Mouse (Mus musculus) CH12.LX (cell line): ENCODE data around the gene Mprip.

Source experiments
- BHLHE40 ChIP-seq: IDR thresholded peaks from 2 replicates; pipeline ENCODE4 v1.6.1; 2011; ENCODE audit warnings: mild to moderate bottlenecking, low read depth, low read length, improper control_type of control experiment
- CTCF ChIP-seq, 2 experiments: IDR thresholded peaks in 1 of 2; conservative IDR thresholded peaks in 1 of 2; 2 replicates each; pipeline ENCODE4 v1.5.1; 2011 to 2012; ENCODE audit warnings: low read depth in 2 of 2, low read length in 2 of 2, improper control_type of control experiment in 1 of 2, inconsistent platforms in 1 of 2, mild to moderate bottlenecking in 1 of 2, moderate library complexity in 1 of 2
- E2F4 ChIP-seq: IDR thresholded peaks from 2 replicates; pipeline ENCODE4 v1.6.1; 2011; ENCODE audit warnings: low read depth, low read length, improper control_type of control experiment; ENCODE audit not compliant: insufficient replicate concordance
- ELF1 ChIP-seq: IDR thresholded peaks from 2 replicates; pipeline ENCODE4 v1.6.1; 2014; ENCODE audit warnings: low read depth, mild to moderate bottlenecking, inconsistent platforms, low read length, improper control_type of control experiment
- EP300 ChIP-seq: IDR thresholded peaks from 2 replicates; pipeline ENCODE4 v1.6.1; 2011; ENCODE audit warnings: low read length, improper control_type of control experiment
- IRF4 ChIP-seq: IDR thresholded peaks from 2 replicates; pipeline ENCODE4 v1.6.1; 2014; ENCODE audit warnings: low read depth, mild to moderate bottlenecking, inconsistent platforms, low read length, improper control_type of control experiment
- MAX ChIP-seq: IDR thresholded peaks from 2 replicates; pipeline ENCODE4 v1.6.1; 2011; ENCODE audit warnings: low read length, improper control_type of control experiment
- MAZ ChIP-seq: IDR thresholded peaks from 2 replicates; pipeline ENCODE4 v1.6.1; 2012; ENCODE audit warnings: low read depth, mild to moderate bottlenecking, inconsistent platforms, low read length, improper control_type of control experiment, moderate library complexity
- MYC ChIP-seq: IDR thresholded peaks from 2 replicates; pipeline ENCODE4 v1.6.1; 2011; ENCODE audit warnings: low read depth, mild to moderate bottlenecking, improper control_type of control experiment, low read length
- POLR2A ChIP-seq: IDR thresholded peaks from 2 replicates; pipeline ENCODE4 v1.6.1; 2011; ENCODE audit warnings: low read depth, mild to moderate bottlenecking, improper control_type of control experiment, low read length
- TCF12 ChIP-seq: IDR thresholded peaks from 2 replicates; pipeline ENCODE4 v1.6.1; 2014; ENCODE audit warnings: low read depth, mild to moderate bottlenecking, inconsistent platforms, low read length, improper control_type of control experiment
- UBTF ChIP-seq: IDR thresholded peaks from 2 replicates; pipeline ENCODE4 v1.6.1; 2012; ENCODE audit warnings: low read depth, mild to moderate bottlenecking, inconsistent platforms, low read length, improper control_type of control experiment, moderate library complexity
- USF1 ChIP-seq: IDR thresholded peaks from 2 replicates; pipeline ENCODE4 v1.6.1; 2014; ENCODE audit warnings: low read depth, mild to moderate bottlenecking, inconsistent platforms, low read length, improper control_type of control experiment
- ZMIZ1 ChIP-seq: IDR thresholded peaks from 2 replicates; pipeline ENCODE4 v1.6.1; 2012; ENCODE audit warnings: low read depth, mild to moderate bottlenecking, inconsistent platforms, low read length, improper control_type of control experiment

DNA sequence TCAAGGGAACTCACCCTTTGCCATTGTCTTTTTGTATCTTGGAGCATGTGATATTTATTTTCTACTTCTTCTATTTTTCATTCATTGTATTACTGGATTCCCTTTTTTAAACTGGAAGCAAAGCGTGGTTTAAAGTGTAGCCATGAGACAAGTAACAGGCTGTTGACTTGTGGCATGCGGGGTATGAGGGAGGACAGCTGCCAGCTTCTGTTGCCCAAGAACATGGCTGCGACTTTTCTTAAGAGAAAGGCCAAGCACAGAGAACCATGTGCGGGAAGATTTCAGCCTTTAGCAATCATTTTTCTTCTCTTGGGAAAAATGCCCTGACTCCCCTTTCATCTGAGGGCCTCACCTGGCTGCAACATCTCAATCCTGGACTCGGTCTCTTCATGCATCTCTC is 49.5 kb upstream of the Mprip start:
- TF ChIP-seq ZMIZ1 (no peak), POLR2A (no peak), IRF4 (no peak), MAZ (no peak), CTCF (conservative IDR thresholded peaks at IDR 0.05 in 1 of 2, IDR thresholded peaks at IDR 0.05 in 1 of 2; ENCODE audit: low read depth in 2 of 2, low read length in 2 of 2) (no peak), MAX (no peak), UBTF (no peak), TCF12 (no peak), EP300 (no peak), USF1 (no peak), BHLHE40 (no peak), ELF1 (no peak), E2F4 (no peak), MYC (no peak)
